Mouse (Mus musculus): Measurements from ENCODE around the gene Nek2. TPM values are rescaled to one million over a fixed set of nuclear protein-coding genes. Genes with fewer than 3 reads are reported as not detected.

The Nek2 gene
- total RNA-seq, 2 experiments from 2014 or later, result 8.6 to 8.7 TPM

DNA sequence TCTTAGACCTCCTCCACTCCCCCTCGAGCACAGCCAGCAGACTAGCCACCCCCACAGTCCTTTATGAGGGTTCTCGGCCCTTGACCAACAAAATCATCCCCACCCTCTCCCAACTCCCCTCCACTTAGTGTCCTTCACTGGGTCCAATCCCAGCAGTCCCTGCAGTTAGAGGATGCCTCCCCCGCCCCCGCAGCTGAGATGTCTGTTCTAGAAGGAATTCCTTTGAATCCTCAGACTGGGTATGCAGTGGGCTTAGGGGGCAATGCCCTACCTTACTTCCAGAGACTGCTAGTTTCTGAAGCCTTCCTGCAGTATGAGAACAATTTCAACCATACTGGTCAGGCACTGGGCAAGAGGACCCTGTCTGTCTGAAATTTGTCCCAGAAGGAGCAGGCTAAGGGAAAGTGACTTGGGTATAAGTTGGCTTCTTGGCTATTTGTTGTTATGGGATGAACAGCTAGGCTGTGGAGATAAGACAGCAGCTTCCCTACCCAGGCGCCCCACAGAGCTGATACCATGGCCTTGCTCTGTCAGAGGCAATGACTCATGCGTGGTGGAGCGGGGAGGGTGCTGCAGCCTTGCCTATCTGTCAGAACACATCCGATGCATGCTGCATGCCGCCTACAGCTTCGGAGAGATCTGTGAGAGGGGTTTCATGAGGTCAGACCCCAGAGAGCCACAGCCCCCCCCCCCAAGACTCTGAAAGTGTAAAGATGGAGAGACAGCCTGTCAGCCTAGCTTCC, 34.1 kb downstream of the Nek2 start:
- DNase-seq (ENCODE audit: low spot score in 2 of 2), result no peak

DNA sequence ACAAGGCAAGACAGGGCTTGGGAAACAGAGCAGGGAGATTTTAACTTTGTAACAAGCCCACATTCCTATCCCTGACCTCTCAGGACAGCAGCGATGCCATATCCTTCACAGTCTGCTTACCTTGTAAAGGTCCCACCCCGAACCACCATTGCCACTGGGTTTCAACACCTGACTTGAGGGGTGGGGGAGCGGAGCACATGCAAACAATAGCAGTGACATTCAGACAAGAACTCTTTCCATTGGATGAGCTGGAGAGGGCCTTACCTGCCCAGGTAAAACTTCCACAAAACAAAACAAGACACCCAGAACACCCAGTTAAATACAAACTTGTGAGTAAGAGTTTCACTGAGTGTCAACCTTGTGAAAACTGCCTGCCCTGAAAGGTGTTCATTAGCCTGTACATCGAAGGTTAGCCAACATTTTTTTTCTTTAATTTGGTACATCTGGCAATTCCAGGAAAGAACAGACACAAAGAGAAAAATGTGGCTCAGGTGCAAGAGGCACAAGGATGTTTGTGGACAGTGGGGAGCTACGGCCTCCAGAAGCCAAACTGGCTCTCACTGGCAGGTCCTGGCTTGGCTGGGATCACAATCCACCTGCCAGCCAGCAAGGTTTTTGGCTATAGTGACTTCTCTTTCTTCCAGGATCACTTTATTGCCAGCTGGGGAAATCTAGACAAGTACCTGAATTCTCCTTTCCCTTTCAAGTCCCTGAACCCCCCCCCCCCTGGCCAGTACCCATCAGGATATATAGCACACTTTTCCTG, 35.8 kb downstream of the Nek2 start:
- DNase-seq (ENCODE audit: low spot score in 2 of 2), result no peak

DNA sequence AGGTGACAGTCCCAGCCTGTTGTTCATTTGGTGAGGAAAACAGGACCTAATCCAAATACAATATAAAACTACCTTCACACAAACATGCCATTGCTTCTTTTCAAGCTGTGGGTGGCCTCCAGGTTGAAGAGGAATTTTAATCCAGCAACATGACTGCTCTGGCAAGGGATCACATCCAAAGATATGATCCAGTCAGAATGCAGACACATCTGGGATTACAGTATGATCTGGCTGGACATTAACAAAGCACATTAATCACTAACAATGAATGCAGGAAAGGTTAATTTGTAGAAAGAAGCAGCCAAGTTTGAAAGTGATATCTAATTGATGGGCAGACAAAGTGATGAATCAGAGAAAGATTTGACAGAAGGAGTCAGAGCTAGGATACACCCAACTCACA, 36.9 kb downstream of the Nek2 start:
- no peak for DNase-seq (ENCODE audit: low spot score in 2 of 2)

DNA sequence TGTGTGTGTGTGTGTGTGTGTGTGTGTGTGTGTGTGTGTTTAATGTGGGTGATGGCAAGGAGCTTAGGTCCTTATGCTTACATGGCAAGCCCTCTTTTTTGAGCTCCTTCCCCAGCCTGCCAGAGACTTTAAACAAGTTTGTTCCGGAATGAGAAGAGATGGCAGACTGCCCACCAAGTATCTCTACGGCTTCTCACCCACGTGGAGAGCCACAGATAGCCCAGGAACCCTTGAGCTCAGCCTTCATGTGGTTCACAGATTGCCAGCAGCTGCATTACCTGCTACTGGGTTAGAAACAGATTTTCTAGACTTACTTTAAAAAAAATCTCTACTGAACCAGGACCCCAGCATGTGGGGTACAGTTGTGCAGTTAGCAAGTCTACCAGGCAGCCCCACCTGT, 38.6 kb downstream of the Nek2 start:
- DNase-seq (ENCODE audit: low spot score in 2 of 2), result no peak

DNA sequence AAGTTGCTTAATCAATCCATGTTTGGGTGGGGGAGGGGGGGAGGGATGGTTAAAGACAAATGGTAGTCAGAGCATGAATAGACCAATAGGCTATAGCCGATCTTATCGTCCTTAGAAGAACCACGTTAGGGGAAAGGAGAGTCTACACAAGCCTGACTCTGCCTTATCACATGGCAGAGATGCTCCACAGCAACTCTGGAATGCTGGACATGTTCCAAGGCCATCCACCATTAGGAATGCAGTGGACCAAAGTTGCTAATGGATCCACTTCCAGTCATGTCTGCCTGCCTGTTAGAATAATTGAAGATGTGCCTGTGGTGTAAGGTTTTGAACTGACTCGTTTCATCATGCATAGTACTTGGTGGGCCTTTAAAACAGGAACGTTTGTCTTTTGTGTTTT, 40.0 kb downstream of the Nek2 start:
- DNase-seq (ENCODE audit: low spot score in 2 of 2), result no peak

DNA sequence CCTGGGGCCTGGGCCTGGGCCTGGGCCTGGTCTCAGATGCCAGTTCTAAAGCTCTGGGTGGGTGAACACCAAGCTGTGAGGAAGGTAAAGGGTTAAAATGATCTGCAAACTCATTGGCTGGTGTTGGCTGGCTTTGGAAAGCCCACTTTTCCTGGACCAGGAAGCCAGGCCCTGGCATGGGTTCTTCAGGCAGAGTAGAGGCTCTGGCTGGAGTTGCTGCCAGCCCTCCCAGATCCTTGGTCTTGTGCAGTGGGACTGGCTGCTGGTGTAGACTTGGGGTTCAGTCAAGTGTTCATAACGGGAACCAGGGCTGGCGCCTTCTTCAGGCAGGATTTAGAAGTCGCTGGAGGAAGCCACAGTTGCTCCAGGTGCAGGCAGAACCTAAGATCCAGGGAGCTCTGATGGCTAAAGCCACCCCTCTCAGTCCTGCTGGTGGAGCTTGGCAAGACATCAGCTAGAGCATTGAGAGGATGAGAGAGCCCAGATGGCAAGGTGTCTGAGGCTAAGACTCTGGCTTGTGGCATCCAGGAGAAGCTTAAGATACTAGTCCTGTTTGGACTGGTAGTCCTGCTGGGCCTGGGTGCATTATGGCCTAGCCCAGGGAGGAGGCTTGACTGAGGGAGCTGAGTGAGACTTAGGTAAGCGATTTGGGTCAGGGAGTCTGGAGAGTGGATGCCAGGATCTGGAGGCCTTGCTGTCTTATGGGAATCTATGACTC, 42.7 kb downstream of the Nek2 start:
- no peak for DNase-seq (ENCODE audit: low spot score in 2 of 2)

DNA sequence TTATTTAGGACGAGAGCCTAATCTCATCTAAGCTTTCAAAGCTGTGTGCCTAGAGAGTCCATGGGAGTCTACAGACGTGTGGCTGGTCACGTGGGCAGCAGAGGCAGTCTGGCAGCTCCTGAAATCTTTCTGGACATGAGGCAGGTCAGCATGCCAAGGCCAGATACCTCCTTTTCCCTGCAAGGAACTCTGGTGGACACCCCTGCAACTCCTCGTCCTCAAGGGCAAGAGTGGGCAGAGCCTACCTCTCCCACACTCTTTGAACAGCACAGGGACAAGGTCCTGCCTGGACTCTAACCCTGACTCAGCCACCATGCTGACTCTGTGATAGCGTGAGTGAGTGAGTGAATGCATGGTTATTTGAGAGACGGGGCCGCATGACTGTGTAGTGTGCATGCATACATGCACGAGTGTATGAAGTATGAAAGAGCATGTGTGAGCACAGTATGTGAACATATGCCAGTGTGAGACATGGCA, 43.3 kb downstream of the Nek2 start:
- DNase-seq (ENCODE audit: low spot score in 2 of 2), result no peak

DNA sequence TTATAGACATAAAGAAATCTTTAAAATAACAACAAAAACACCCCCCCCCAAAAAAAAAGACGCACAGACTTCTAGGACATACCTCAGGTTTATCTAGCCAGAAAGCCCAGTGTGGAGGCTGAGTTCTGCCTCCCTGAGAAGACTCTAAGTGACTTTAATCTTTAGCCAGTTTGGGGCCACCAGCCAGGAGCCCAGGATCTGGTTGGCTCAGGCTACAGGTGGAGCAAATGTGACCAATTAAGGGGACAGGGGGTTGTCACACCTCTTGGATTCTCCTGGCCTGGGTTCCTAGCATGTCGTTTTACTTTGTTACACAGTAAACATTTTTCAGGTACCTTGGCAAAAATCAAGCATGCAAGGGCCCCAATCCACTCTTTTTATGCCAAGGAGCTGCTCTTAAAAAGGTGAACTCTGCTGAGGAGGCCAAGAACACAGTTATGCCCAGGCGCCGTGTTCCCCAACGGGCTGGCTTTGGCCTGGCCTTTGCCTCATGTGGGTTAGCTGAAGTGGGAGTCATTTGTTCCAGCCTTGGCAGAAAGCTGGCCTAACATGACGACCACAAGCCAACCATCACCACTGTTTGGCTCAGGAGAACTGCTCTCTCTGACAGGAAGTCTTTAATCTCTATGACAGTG, 50.9 kb downstream of the Nek2 start:
- DNase-seq (ENCODE audit: low spot score in 2 of 2), result no peak

DNA sequence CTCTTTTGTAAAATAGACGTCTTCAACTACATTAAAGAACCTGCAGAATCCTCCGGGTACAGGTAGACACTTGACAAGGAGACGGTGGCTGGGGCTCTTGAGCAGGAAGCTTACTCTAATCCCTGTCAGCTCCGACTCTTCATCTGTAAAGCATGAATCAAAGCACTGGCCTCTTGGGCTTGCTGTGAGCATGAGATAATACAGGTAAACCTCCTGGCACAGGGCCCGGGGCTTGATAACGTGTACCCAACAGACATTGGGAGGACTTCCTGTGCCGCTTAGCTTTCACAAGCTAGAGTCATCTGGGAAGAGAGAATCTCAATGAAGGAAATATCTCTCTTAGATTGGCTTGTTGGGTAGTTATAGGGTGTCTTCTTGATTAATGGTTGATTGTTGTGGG, 53.8 kb downstream of the Nek2 start:
- DNase-seq (ENCODE audit: low spot score in 2 of 2), result no peak

DNA sequence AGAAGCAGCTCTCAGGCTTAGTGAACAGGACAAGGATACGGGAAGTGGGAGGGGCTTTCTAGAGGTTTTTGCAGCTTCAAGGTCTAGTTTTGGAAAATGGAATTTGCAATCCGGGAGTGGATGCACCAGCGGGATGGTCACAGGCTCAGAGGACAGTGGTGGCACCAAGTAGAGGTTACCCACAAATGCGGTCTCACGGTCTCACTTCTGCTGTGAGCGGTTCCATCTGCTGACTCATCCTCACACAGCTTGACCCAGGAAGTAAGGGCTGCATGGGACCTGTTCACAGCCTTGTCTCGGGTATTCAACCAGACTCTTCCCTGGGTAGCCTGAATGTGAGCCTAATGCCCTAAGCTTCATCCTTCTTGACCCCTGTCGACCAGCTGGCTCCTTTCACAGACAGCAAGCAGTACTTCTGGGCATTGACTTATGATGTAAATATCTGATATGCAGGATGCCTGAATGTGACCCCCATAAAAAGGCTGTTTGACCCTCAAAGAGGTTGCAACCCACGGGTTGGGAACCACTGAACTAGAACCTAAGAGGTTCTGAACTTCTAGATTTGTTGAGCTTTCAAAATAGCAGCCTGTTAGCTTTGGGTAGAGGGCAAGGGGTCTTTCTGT, 54.5 kb downstream of the Nek2 start:
- no peak for DNase-seq (ENCODE audit: low spot score in 2 of 2)

DNA sequence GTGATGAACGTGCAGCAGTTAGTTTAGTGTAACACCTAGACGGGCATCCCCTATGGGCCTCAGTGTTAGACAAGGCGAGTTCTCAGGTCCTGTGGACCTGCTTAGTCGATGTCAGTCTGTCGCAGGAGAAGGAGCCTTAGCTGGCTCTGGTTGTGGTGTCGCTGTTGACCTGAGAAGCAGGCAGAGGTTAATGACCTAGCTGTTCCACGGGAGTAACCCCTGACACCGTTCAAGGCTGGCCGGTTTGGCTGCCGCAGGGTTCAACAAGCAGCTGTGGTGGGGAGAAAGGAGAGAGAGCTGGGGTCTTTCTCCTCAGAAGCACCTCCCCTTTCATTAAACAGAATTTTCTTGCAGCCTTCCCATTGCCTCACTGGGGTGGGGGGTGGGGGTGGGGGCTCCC, 56.4 kb downstream of the Nek2 start:
- no peak for DNase-seq (ENCODE audit: low spot score in 2 of 2)

DNA sequence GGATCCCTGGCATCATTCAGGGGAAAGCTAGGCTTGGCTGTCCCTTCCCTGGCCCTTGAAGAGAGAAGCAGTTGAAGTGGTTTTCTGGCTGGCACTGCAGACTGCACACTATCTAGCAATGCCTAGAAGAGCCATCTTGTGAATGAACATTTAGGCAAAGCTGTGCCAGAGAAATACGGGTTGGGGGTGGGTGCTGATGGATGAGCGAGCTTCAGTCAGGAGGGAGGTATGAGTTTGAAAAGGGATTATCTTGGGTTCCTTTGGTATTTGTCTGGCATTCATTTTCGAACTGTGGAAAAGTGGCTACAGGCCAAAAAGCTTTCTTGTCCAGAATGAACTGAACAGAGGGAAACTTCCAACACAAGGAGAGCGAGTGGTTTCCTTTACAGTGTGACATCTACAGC, 57.3 kb downstream of the Nek2 start:
- no peak for DNase-seq (ENCODE audit: low spot score in 2 of 2)

DNA sequence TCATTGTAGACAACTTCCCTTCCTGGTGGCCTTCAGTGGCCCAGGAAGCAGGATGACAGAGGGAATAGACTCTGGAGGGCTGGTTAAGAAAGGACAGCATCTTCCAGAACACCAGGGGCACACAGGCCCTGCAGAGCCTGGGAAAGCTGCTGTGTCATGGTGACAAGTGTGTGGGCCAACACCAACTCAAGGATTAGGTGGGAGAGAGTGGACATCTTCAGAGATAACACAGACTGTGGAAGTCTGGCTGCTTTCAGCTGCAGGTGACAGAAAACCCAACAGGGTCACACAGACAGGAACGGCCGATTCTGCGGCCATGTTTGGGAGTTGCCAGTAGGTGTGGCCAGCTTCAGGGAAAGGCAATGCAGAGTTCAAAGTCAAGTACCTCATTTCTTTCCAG, 59.0 kb downstream of the Nek2 start:
- no peak for DNase-seq (ENCODE audit: low spot score in 2 of 2)

DNA sequence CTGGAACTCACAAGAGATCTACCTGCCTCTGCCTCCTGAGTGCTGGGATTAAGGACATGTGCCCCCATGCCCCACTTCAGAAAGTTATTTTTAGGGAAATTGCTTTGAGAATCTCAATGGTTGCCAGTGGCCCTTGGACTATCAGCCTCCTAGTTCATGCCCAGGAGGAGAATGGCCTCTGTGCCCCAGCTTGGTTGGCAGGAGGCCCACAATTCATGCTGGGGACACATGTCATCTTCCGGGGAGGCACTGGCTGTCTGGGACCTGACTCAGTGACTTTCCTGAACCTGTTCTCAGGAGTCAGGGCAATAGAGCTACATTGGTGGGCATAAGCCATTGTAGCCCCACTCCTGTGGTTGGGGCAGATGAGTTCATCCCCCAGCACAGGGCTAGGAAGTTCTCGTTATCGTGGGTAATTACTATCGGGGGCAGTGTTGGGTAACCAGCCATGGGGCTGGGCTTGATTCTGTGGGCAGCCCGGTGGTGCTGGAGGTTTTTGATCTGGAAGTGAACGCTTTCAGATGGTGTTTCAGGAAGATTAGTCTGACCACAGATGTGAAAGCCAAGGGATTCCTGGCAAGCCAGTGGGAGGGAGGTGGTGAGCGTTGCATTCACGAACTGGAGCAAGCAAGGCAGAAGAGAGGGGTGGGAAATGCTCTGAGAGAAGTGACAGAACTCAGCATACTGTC, 59.8 kb downstream of the Nek2 start:
- DNase-seq (ENCODE audit: low spot score in 2 of 2), result no peak

DNA sequence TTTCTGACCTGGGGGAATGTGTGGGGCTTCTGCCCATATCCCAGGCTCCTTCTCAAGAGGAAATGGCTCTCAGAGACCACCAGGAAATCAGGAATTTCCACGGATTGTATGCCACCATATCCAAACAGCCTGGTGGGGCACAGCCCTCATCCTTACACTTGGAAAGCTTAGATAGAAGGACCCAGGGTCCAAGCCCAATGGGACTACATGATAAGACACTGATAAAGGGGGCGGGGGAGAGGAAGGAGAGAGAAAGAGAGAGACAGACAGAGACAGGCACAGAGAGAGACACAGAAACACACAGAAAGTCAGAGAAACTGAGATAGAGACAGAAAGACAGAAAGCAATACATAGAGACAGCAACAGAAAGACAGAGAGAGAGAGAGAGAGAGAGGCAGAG, 60.4 kb downstream of the Nek2 start:
- no peak for DNase-seq (ENCODE audit: low spot score in 2 of 2)

Other genes with a start within 250 kb of the Nek2 start
- 10 to 100 TPM; 14.7 to 15.2 TPM for gene Dtl, start 245.9 kb upstream of the Nek2 start, total RNA-seq (2021)
- 10 to 100 TPM; 26.1 to 27.6 TPM for gene Ints7, start 245.8 kb upstream of the Nek2 start, total RNA-seq (2021)
- gene Lpgat1, start 103.6 kb upstream of the Nek2 start, total RNA-seq (2021), result 10 to 100 TPM; 41.2 to 48.3 TPM
- 1 to 10 TPM; 7.6 to 9.3 TPM for gene Slc30a1, start 85.3 kb downstream of the Nek2 start, total RNA-seq (2021)
- not detected for gene Rd3, start 155.9 kb downstream of the Nek2 start, total RNA-seq (2021)

Data from gastrocnemius, postnatal 4 days (tissue).